Mouse (Mus musculus) MEL (cell line): ENCODE data around the gene Psmb4. TPM values are rescaled to one million over a fixed set of nuclear protein-coding genes. Genes with fewer than 3 reads are reported as not detected.

Experiments
- DNase-seq: peaks from one replicate; pipeline ENCODE4 v3.0.0; 2011; ENCODE audit warnings: low read depth, low spot score
- H3K27ac ChIP-seq: 2 replicates; pipeline ENCODE4 v1.5.1; 2012; ENCODE audit warnings: low read depth, mild to moderate bottlenecking, control low read depth, low read length, moderate library complexity; ENCODE audit not compliant: control insufficient read depth
- H3K27me3 ChIP-seq, 2 experiments: fragments of 150-350 bp in 1 of 2; sonication (generic) in 1 of 2; 2 replicates each; pipeline ENCODE4 v1.6.1; 2012; ENCODE audit warnings: low read length in 2 of 2, mild to moderate bottlenecking in 2 of 2, improper control_type of control experiment in 1 of 2, moderate library complexity in 1 of 2; ENCODE audit not compliant: insufficient read depth in 2 of 2, control insufficient read depth in 1 of 2
- H3K36me3 ChIP-seq, 2 experiments: 2 replicates each; pipeline ENCODE4 v1.6.1; 2012 to 2014; ENCODE audit warnings: low read length in 2 of 2, improper control_type of control experiment in 1 of 2, inconsistent platforms in 1 of 2, mild to moderate bottlenecking in 1 of 2; ENCODE audit not compliant: insufficient read depth in 2 of 2, control insufficient read depth in 1 of 2
- H3K4me1 ChIP-seq, 2 experiments: fragments of 150-350 bp in 1 of 2; sonication (generic) in 1 of 2; 2 replicates each; pipeline ENCODE4 v1.6.1; 2012; ENCODE audit warnings: low read length in 2 of 2, improper control_type of control experiment in 1 of 2, mild to moderate bottlenecking in 1 of 2; ENCODE audit not compliant: insufficient read depth in 2 of 2, control insufficient read depth in 1 of 2
- H3K4me3 ChIP-seq, 2 experiments: fragments of 150-350 bp in 1 of 2; sonication (generic) in 1 of 2; 2 replicates each; pipeline ENCODE4 v1.5.1; 2012; ENCODE audit warnings: low read depth in 2 of 2, low read length in 2 of 2, mild to moderate bottlenecking in 2 of 2, moderate library complexity in 2 of 2, control low read depth in 1 of 2, improper control_type of control experiment in 1 of 2; ENCODE audit not compliant: control insufficient read depth in 1 of 2, insufficient read depth in 1 of 2
- H3K79me2 ChIP-seq: 2 replicates; pipeline ENCODE4 v1.6.1; 2012; ENCODE audit warnings: mild to moderate bottlenecking, low read length, moderate library complexity; ENCODE audit not compliant: control insufficient read depth, poor library complexity, insufficient read depth
- H3K9ac ChIP-seq: 2 replicates; pipeline ENCODE4 v1.6.1; 2012; ENCODE audit warnings: low read depth, mild to moderate bottlenecking, control low read depth, low read length, moderate library complexity; ENCODE audit not compliant: control insufficient read depth, poor library complexity, severe bottlenecking
- H3K9me3 ChIP-seq: fragments of 150-350 bp; sonication (generic); replicated peaks from 2 replicates; pipeline ENCODE4 v1.6.1; 2012; ENCODE audit warnings: mild to moderate bottlenecking, low read length, improper control_type of control experiment, moderate library complexity; ENCODE audit not compliant: insufficient read depth
- GABPA ChIP-seq: IDR thresholded peaks from 2 replicates; pipeline ENCODE4 v1.6.1; 2012; ENCODE audit warnings: low read depth, mild to moderate bottlenecking, inconsistent platforms, low read length, improper control_type of control experiment, moderate library complexity
- HCFC1 ChIP-seq: IDR thresholded peaks from 2 replicates; pipeline ENCODE4 v1.6.1; 2012; ENCODE audit warnings: low read depth, mild to moderate bottlenecking, inconsistent platforms, low read length, improper control_type of control experiment, moderate library complexity
- JUND ChIP-seq: IDR thresholded peaks from 2 replicates; pipeline ENCODE4 v1.6.1; 2011; ENCODE audit warnings: low read depth, mild to moderate bottlenecking, improper control_type of control experiment, low read length
- MAFK ChIP-seq: IDR thresholded peaks from 2 replicates; pipeline ENCODE4 v1.6.1; 2011; ENCODE audit warnings: low read depth, mild to moderate bottlenecking, low read length, improper control_type of control experiment, borderline replicate concordance
- MAZ ChIP-seq: IDR thresholded peaks from 2 replicates; pipeline ENCODE4 v1.6.1; 2012; ENCODE audit warnings: low read depth, mild to moderate bottlenecking, inconsistent platforms, low read length, improper control_type of control experiment
- POLR2A ChIP-seq, 2 experiments: IDR thresholded peaks; 2 replicates each; pipeline ENCODE4 v1.6.1; 2011 to 2012; ENCODE audit warnings: low read length in 2 of 2, mild to moderate bottlenecking in 2 of 2, control low read depth in 1 of 2, improper control_type of control experiment in 1 of 2, low read depth in 1 of 2, moderate library complexity in 1 of 2; ENCODE audit not compliant: control insufficient read depth in 1 of 2, insufficient read depth in 1 of 2, poor library complexity in 1 of 2
- POLR2AphosphoS2 ChIP-seq: IDR thresholded peaks from 2 replicates; pipeline ENCODE4 v1.6.1; 2011; ENCODE audit warnings: low read length, improper control_type of control experiment
- RCOR1 ChIP-seq: IDR thresholded peaks from 2 replicates; pipeline ENCODE4 v1.6.1; 2012; ENCODE audit warnings: low read depth, mild to moderate bottlenecking, inconsistent platforms, low read length, improper control_type of control experiment
- SIN3A ChIP-seq: IDR thresholded peaks from 2 replicates; pipeline ENCODE4 v1.6.1; 2012; ENCODE audit warnings: low read length, improper control_type of control experiment, inconsistent platforms
- SMC3 ChIP-seq: IDR thresholded peaks from 2 replicates; pipeline ENCODE4 v1.6.1; 2011; ENCODE audit warnings: low read depth, low read length, improper control_type of control experiment
- TAL1 ChIP-seq: IDR thresholded peaks from 2 replicates; pipeline ENCODE4 v1.6.1; 2012; ENCODE audit warnings: mild to moderate bottlenecking, inconsistent platforms, low read length, moderate library complexity, mixed read lengths
- TCF12 ChIP-seq: IDR thresholded peaks from 2 replicates; pipeline ENCODE4 v1.6.1; 2014; ENCODE audit warnings: low read depth, mild to moderate bottlenecking, inconsistent platforms, low read length, improper control_type of control experiment, moderate library complexity
- ZC3H11A ChIP-seq: IDR thresholded peaks from 2 replicates; pipeline ENCODE4 v1.6.1; 2012; ENCODE audit warnings: low read depth, mild to moderate bottlenecking, inconsistent platforms, low read length, improper control_type of control experiment
- ZKSCAN1 ChIP-seq: IDR thresholded peaks from 2 replicates; pipeline ENCODE4 v1.6.1; 2012; ENCODE audit warnings: low read depth, mild to moderate bottlenecking, inconsistent platforms, low read length, improper control_type of control experiment, moderate library complexity
- ZMIZ1 ChIP-seq: IDR thresholded peaks from 2 replicates; pipeline ENCODE4 v1.6.1; 2012; ENCODE audit warnings: low read depth, mild to moderate bottlenecking, inconsistent platforms, low read length, improper control_type of control experiment, moderate library complexity
- ZNF384 ChIP-seq: IDR thresholded peaks from 2 replicates; pipeline ENCODE4 v1.6.1; 2012; ENCODE audit warnings: low read depth, mild to moderate bottlenecking, inconsistent platforms, low read length, improper control_type of control experiment
- polyA plus RNA-seq, 2 experiments: library from polyadenylated mRNA; stranded (reverse) in 1 of 2; unstranded in 1 of 2; fragments of >175 nt in 1 of 2; fragments of >200 nt in 1 of 2; gene quantifications; 2 replicates each; pipeline versions ENCODE4 v1.2.1 to v1.2.4; 2012; ENCODE audit warnings: low replicate concordance in 2 of 2, low read depth in 1 of 2; ENCODE audit not compliant: insufficient read length in 2 of 2, insufficient read depth in 1 of 2, missing spikeins in 1 of 2
- total RNA-seq: library from RNA; depleted of rRNA; stranded (reverse); fragments of 300-350 nt; gene quantifications from 2 replicates; pipeline ENCODE4 v1.2.3, GENCODE M21; 2012

Psmb4 gene
- total and polyA plus RNA-seq, 3 experiments = 826 to 964 (median 890) TPM

DNA sequence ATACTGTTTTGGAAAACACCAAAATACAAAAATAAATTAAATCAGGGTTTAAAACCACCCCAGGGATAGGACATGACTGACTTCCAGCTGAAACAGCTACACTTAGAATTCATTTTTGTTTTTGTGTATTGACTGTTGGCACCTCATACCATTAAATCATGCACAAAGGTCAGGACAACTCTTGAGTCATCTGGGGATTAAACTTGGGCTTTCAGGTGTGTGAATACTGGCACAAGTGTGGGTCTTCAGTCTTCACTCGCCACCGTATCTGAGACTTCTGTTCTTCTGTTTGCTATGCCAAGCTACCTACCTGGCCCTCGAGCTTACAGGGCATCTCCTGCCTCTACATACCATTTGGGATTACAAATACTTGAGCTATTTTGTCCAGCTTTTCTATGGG is 4.2 kb downstream of the Psmb4 start:
- Histone ChIP-seq H3K27ac (no peak overlapping the region), H3K27me3 (no peaks in the 10 kb centered on the region), H3K4me1 (peaks cover 4 to 15% of the 10 kb centered on the region in 2 experiments), H3K79me2 (peaks cover 18% of the 10 kb centered on the region), H3K4me3 (no peak overlapping the region), H3K36me3 (peaks cover 13 to 22% of the 10 kb centered on the region in 2 experiments), H3K9me3 (no peaks in the 10 kb centered on the region), H3K9ac (no peak overlapping the region)
- DNase-seq = peak; percentile 24
- TF ChIP-seq GABPA (no peak), HCFC1 (no peak), JUND (no peak), RCOR1 (no peak), POLR2AphosphoS2 (peak; percentile 79), SMC3 (no peak), TCF12 (no peak), TAL1 (no peak), POLR2A (IDR thresholded peaks at IDR 0.05; ENCODE audit: control insufficient read depth in 1 of 2, insufficient read depth in 1 of 2, low read depth in 1 of 2, low read length in 2 of 2, poor library complexity in 1 of 2) (peak in 1 of 2 experiments; percentile 46; a peak in 1 of 4 replicates)

DNA sequence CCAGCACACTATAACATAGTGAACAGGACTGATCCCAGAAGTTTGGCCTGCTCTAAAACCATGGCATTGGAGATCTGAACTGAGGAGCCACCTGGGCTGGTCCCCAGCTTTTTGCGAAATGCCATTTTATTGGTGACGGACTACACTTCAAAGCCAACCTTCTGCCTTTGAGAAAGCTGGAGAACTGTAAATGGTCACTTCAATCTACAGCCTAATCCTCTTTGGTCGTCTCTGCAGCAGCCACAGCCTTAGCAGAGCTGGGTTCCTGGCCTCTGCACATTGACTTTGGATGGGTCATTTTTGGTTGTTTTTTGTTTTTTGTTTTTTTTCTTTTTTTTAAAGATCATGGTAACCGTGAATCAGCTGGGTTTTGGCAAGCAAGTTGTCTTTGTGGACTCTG is 4.9 kb downstream of the Psmb4 start:
- peaks cover 17% of the 10 kb centered on the region for H3K79me2 ChIP-seq
- TF ChIP-seq ZMIZ1 (peak; percentile 74), MAFK (no peak)
- TF ChIP-seq, all 39 proteins: peak for 1
- Histone ChIP-seq H3K4me1 (peaks cover 2 to 14% of the 10 kb centered on the region in 2 experiments; a peak in 2 of 4 replicates), H3K36me3 (peaks cover 12 to 25% of the 10 kb centered on the region in 2 experiments), H3K4me3 (no peak overlapping the region), H3K27ac (no peak overlapping the region), H3K27me3 (no peaks in the 10 kb centered on the region), H3K9me3 (no peaks in the 10 kb centered on the region), H3K9ac (no peak overlapping the region)
- no peak for DNase-seq

DNA sequence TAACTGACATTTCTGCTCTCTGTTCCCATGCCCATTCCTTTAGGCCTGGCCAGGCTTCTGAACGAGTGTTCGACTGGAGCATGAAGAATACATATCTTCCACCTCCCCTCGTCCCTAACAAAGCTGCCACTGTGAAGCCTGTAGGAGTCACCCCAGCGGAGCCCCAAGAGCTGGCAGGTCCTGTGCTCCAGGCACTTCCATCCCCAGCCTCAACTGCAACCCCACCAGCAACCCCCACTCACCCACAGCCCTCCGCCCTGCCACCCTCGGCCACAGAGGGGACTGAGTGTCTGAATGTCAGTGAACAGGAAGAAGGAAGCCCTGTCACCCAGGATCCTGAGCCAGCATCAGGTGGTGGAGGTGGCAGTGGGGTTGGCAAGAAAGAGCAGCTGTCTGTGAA is 8.1 kb downstream of the Psmb4 start:
- Histone ChIP-seq H3K4me1 (no peaks in the 10 kb centered on the region), H3K9me3 (no peaks in the 10 kb centered on the region), H3K27ac (no peak overlapping the region), H3K4me3 (no peak overlapping the region), H3K9ac (no peak overlapping the region), H3K27me3 (no peaks in the 10 kb centered on the region), H3K79me2 (no peaks in the 10 kb centered on the region), H3K36me3 (peaks cover 0 to 23% of the 10 kb centered on the region in 2 experiments; a peak in 2 of 4 replicates)
- TF ChIP-seq ZC3H11A = no peak
- TF ChIP-seq ZNF384 = no peak
- no peak for TF ChIP-seq SIN3A
- TF ChIP-seq ZKSCAN1 = no peak
- TF ChIP-seq MAZ = no peak
- DNase-seq = no peak
